Mouse (Mus musculus) heart, embryonic 14.5 days (tissue): ENCODE measurements at regions not wholly inside any gene's neighbourhood (a gene's known extent, or its start where the extent isn't known, plus 50 kb on each side); places are given as distances from the start of the nearest gene placed in this dataset.

Experiments
- ATAC-seq: fragments of 200-750 bp; cut with Nextera tagmentation; 2 replicates; pipeline ENCODE4 v1.8.0; 2017; ENCODE audit warnings: low read depth, moderate TSS enrichment; ENCODE audit not compliant: insufficient number of reproducible peaks, insufficient read depth, low FRiP score
- H3K27ac ChIP-seq, 2 experiments: fragments of 200-500 bp in 1 of 2; fragments of 300-500 bp in 1 of 2; sonication (generic) in 1 of 2; replicated peaks in 1 of 2; 2 replicates each; pipeline ENCODE4 v1.5.1; 2012 to 2014; ENCODE audit warnings: low read depth in 2 of 2, low read length in 2 of 2, control low read depth in 1 of 2, mild to moderate bottlenecking in 1 of 2, mixed read lengths in 1 of 2; ENCODE audit not compliant: control insufficient read depth in 1 of 2, insufficient read depth in 1 of 2
- H3K27me3 ChIP-seq: fragments of 300-500 bp; sonication (generic); 2 replicates; pipeline ENCODE4 v1.6.1; 2014; ENCODE audit warnings: mild to moderate bottlenecking, low read length, control low read depth; ENCODE audit not compliant: control insufficient read depth, insufficient read depth
- H3K36me3 ChIP-seq: fragments of 300-500 bp; sonication (generic); 2 replicates; pipeline ENCODE4 v1.6.1; 2014; ENCODE audit warnings: mild to moderate bottlenecking, control low read depth, low read length, mixed read lengths; ENCODE audit not compliant: control insufficient read depth, insufficient read depth
- H3K4me1 ChIP-seq, 2 experiments: fragments of 200-500 bp in 1 of 2; fragments of 300-500 bp in 1 of 2; sonication (generic) in 1 of 2; 2 replicates each; pipeline ENCODE4 v1.6.1; 2012 to 2014; ENCODE audit warnings: low read length in 2 of 2, control low read depth in 1 of 2, mixed read lengths in 1 of 2; ENCODE audit not compliant: control insufficient read depth in 2 of 2, insufficient read depth in 2 of 2
- H3K4me2 ChIP-seq: fragments of 300-500 bp; sonication (generic); 2 replicates; pipeline ENCODE4 v1.6.1; 2014; ENCODE audit warnings: mild to moderate bottlenecking, low read length
- H3K4me3 ChIP-seq, 2 experiments: fragments of 200-500 bp in 1 of 2; fragments of 300-500 bp in 1 of 2; sonication (generic) in 1 of 2; 2 replicates each; pipeline ENCODE4 v1.5.1; 2012 to 2014; ENCODE audit warnings: low read length in 2 of 2, mild to moderate bottlenecking in 2 of 2, control low read depth in 1 of 2, low read depth in 1 of 2, moderate library complexity in 1 of 2; ENCODE audit not compliant: control insufficient read depth in 1 of 2, insufficient read depth in 1 of 2
- H3K9ac ChIP-seq: fragments of 300-500 bp; sonication (generic); 2 replicates; pipeline ENCODE4 v1.6.1; 2014; ENCODE audit warnings: mild to moderate bottlenecking, low read length
- H3K9me3 ChIP-seq: fragments of 300-500 bp; sonication (generic); 2 replicates; pipeline ENCODE4 v1.6.1; 2016; ENCODE audit warnings: low read length, control low read depth; ENCODE audit not compliant: control insufficient read depth
- WGBS: fragments of 180-500 bp; shearing (Covaris S2); extraction: QIAGEN DNeasy Blood & Tissue Kit; methylation state at CpG from one replicate; pipeline ENCODE4 v1.1.7; 2014; 5-methylcytosine and 5-hydroxymethylcytosine counted together

GRCm38 (mm10) chr13:5548768-5549167 is 312.5 kb upstream of the Klf6 start:
- H3K4me2 ChIP-seq: no peak overlapping the region
- no peak for ATAC-seq
- H3K27ac ChIP-seq: no peak overlapping the region
- 96% methylated on average over 1 of the region's 1 CpGs for WGBS
- no peak overlapping the region for H3K9ac ChIP-seq
- no peak overlapping the region for H3K4me3 ChIP-seq
- H3K36me3 ChIP-seq: no peaks in the 10 kb centered on the region
- peaks cover 2 to 13% of the 10 kb centered on the region in 2 experiments for H3K4me1 ChIP-seq
- H3K9me3 ChIP-seq: no peaks in the 10 kb centered on the region
- H3K27me3 ChIP-seq: no peaks in the 10 kb centered on the region

GRCm38 (mm10) chr13:5549175-5549574 is 312.1 kb upstream of the Klf6 start:
- no peak overlapping the region for H3K9ac ChIP-seq
- H3K36me3 ChIP-seq: no peaks in the 10 kb centered on the region
- no peak overlapping the region for H3K4me3 ChIP-seq
- no peak overlapping the region for H3K27ac ChIP-seq
- no peak for ATAC-seq
- no peaks in the 10 kb centered on the region for H3K27me3 ChIP-seq
- H3K9me3 ChIP-seq: no peaks in the 10 kb centered on the region
- 89% methylated on average over 4 of the region's 4 CpGs for WGBS
- peaks cover 2 to 13% of the 10 kb centered on the region in 2 experiments for H3K4me1 ChIP-seq
- H3K4me2 ChIP-seq: no peak overlapping the region

- H3K27me3 ChIP-seq: no peaks in the 10 kb centered on the region
- H3K9me3 ChIP-seq: no peaks in the 10 kb centered on the region
- H3K4me2 ChIP-seq: no peak overlapping the region
- no peak for ATAC-seq
- H3K4me3 ChIP-seq: no peak overlapping the region
- H3K9ac ChIP-seq: no peak overlapping the region
- 96% methylated on average over 7 of the region's 7 CpGs for WGBS
- no peaks in the 10 kb centered on the region for H3K36me3 ChIP-seq
- H3K27ac ChIP-seq: no peak overlapping the region
- peaks cover 2 to 16% of the 10 kb centered on the region in 2 experiments for H3K4me1 ChIP-seq
Measured at GRCm38 (mm10) chr13:5549747-5550146, 311.5 kb upstream of the Klf6 start.

GRCm38 (mm10) chr13:5550354-5550753 is 310.9 kb upstream of the Klf6 start:
- H3K9ac ChIP-seq: no peak overlapping the region
- no peak for ATAC-seq
- H3K27ac ChIP-seq: no peak overlapping the region
- no peaks in the 10 kb centered on the region for H3K27me3 ChIP-seq
- H3K4me2 ChIP-seq: no peak overlapping the region
- no peak overlapping the region for H3K4me3 ChIP-seq
- peaks cover 2 to 16% of the 10 kb centered on the region in 2 experiments for H3K4me1 ChIP-seq
- H3K9me3 ChIP-seq: no peaks in the 10 kb centered on the region
- H3K36me3 ChIP-seq: no peaks in the 10 kb centered on the region
- WGBS: 100% methylated on average over 3 of the region's 3 CpGs

- H3K4me3 ChIP-seq: no peak overlapping the region
- no peak for ATAC-seq
- H3K36me3 ChIP-seq: no peaks in the 10 kb centered on the region
- H3K9ac ChIP-seq: no peak overlapping the region
- H3K9me3 ChIP-seq: no peaks in the 10 kb centered on the region
- H3K27me3 ChIP-seq: no peaks in the 10 kb centered on the region
- H3K4me2 ChIP-seq: no peak overlapping the region
- H3K27ac ChIP-seq: no peak overlapping the region
- WGBS: 94% methylated on average over 4 of the region's 4 CpGs
- peaks cover 2 to 13% of the 10 kb centered on the region in 2 experiments for H3K4me1 ChIP-seq
Measured at GRCm38 (mm10) chr13:5551131-5551530, 310.2 kb upstream of the Klf6 start.

- Histone ChIP-seq H3K4me2 (no peak overlapping the region), H3K27ac (no peak overlapping the region), H3K4me1 (0 out of 4 replicates have a peak, but pooled peaks cover 0 to 3% of the 10 kb centered on the region in 2 experiments), H3K4me3 (no peak overlapping the region), H3K9me3 (no peaks in the 10 kb centered on the region), H3K9ac (no peak overlapping the region), H3K27me3 (no peaks in the 10 kb centered on the region), H3K36me3 (no peaks in the 10 kb centered on the region)
- ATAC-seq: no peak
Measured at GRCm38 (mm10) chr13:5553461-5553860, 307.8 kb upstream of the Klf6 start.

- no peak overlapping the region for H3K9ac ChIP-seq
- no peak overlapping the region for H3K27ac ChIP-seq
- H3K9me3 ChIP-seq: no peaks in the 10 kb centered on the region
- no peak overlapping the region for H3K4me2 ChIP-seq
- H3K36me3 ChIP-seq: no peaks in the 10 kb centered on the region
- no peaks in the 10 kb centered on the region for H3K27me3 ChIP-seq
- H3K4me1 ChIP-seq: 0 out of 4 replicates have a peak, but pooled peaks cover 0 to 3% of the 10 kb centered on the region in 2 experiments
- H3K4me3 ChIP-seq: no peak overlapping the region
- ATAC-seq: no peak
Measured at GRCm38 (mm10) chr13:5558095-5558494, 303.2 kb upstream of the Klf6 start.

GRCm38 (mm10) chr13:5566479-5566878 is 294.8 kb upstream of the Klf6 start:
- Histone ChIP-seq H3K4me1 (no peaks in the 10 kb centered on the region), H3K27ac (no peak overlapping the region), H3K4me3 (no peak overlapping the region), H3K27me3 (no peaks in the 10 kb centered on the region), H3K36me3 (no peaks in the 10 kb centered on the region), H3K4me2 (no peak overlapping the region), H3K9me3 (no peaks in the 10 kb centered on the region), H3K9ac (no peak overlapping the region)
- 70% methylated on average over 2 of the region's 2 CpGs for WGBS
- no peak for ATAC-seq
